Mouse (Mus musculus) T-cell, adult 66 days (primary cell): Measurements from ENCODE around the gene Mrps18b. TPM values are rescaled to one million over a fixed set of nuclear protein-coding genes. Genes with fewer than 3 reads are reported as not detected.

Experiments
- total RNA-seq, 2 experiments: library from RNA; stranded (reverse); gene quantifications; 3 replicates in 1 of 2; 4 replicates in 1 of 2; pipeline ENCODE4 v1.2.4; 2023

Mrps18b gene
- 10 to 100 TPM; 56.9 to 67.4 TPM for total RNA-seq

DNA sequence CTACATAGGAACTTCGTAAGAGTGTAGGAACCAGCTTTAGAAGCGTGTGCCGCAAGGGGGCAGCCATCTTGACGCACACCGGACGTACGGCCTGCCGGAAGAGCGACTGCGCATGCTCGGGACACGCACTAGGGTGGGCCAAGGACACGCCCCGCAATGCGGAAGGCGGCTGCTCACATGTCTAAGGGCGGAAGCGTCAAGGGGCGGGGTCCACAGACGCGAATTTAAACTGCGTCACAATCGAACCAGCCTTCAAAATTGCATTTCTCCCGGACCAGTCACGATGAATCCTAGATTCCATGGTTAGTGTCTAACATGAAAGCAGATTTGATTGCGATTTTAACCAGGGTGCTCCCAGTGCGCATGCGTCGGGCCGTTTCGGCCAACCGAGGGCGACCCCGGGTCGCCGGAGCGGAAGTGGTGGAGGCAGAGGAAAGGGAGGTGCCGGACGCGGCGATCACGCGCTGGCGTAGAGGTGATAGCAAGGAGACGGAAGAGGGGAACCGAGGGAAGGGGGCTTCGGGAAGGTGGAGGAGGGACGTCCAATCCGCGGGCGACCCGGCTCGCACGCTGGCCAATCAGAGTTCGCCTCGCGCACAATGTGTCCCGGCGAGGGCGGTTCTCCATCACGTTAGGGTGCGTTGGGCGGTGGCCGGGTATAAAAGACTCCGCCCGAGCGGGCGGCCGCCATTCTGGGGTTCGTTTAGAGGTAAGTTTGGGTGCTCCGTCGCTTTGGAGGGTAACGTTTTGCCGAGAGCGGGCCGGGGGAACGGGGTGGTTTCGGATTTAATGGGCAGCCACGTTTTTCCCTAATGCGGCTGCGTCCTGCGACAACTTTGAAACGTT lies at the start of gene Mrps18b, which contains the start of gene Ppp1r10:
Gene Mrps18b, minus strand, starts transcription at position 93 of the 846 bp plus-strand sequence.
Gene Ppp1r10, plus strand, starts transcription at position 138 of the 846 bp plus-strand sequence.

DNA sequence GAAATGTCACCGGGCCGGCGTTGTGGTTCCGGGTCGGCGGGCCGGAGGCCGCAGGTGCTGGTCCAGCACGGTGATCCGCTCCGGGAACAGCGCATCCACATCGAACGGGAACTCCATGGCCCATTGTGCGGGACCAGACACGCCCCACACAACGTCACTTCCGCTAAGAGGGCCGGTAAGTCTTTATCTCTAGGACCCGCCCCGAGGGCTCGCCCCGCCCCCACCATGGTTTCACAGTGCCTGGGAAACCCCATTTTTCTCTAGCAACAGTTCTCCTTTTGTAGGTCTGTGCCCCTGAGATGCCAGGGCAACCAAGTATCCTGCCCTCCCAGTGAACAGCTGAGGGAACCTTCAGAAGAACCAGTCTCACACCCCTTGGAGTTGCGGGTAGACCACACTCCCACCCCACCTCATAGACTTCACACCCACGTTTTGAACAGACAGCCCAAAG lies 6.2 kb downstream of the Mrps18b start, which contains the start of gene Atat1:
Gene Atat1, minus strand, starts transcription at position 157 of the 451 bp plus-strand sequence.

DNA sequence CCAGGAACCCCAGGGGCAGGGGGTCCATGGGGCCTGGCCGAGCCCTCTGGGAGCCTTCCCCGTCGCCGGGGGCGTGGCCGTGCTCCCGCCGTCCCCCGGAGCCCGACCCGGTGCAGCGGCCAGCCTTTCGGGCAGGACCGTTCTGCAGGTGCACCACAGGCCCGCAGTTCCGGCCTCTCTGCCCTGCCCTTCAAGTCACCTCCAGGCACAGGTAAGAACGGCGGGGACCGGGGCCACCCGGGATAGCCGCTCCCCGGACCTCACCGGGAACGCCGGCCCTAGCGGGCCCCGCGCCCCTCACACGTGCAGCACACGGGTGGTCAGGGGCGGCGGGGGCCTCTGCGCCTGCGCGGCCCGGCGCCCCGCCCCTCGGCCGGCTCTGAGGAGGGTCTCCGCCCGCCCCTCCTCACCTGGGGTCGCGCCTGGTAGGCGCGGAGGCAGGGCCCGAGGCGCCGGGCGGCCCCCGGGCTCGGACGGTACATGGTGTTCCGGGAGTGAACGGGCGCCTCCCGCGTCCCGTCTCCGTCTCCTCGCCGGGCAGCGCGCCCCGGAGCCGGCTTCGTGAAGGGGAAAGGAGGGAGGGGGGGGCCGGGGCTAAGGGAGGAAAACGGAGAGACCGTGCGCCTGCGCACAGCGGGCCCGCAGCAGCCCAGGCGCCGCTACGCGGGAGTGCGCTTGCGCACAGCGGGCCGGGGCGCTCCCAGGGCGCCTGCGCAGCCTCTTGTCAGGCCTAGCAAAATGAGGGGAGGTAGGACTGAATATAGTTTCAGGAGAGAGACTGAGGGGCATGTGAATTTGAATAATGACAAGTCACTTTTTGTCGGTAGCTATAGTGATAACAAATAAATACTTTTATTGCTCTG lies 19.2 kb downstream of the Mrps18b start, which contains the start of gene 2310061I04Rik:
Gene 2310061I04Rik, minus strand, starts transcription at position 651 of the 863 bp plus-strand sequence.

DNA sequence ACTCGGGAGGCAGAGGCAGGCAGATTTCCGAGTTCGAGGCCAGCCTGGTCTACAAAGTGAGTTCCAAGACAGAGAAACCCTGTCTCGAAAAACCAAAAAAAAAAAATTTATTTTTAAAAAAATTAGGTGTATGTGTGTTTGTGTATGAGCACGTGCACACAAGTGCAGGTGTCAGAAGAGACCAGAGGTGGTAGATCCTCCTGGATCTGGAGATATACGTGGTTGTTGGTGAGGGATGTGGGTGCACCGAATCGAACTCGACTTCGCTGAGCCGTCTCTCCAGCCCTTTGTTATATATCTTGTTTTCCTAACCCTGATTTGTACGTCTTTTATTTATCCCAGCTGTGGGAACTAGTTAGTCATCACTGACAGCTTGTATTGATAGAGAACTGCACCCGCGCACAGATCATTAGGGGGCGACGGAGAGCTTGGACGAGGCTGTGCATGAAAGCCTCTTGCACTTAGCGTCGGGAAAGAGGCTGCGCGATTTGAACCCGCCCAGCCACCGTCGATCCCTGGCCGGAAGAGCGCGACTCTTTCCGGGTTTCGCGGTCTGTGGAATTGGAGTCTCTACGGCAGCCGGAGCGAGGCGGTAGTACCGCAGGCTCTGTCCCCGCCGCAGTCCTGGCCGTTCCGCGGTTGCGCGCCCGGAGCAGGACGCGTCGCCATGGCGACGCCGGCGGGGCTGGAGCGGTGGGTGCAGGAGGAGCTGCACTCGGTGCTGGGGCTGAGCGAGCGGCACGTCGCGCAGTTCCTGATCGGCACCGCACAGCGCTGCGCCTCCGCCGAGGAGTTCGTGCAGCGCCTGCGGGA lies 36.7 kb downstream of the Mrps18b start, which contains the start of gene Dhx16:
Gene Dhx16, plus strand, starts transcription at position 575 of the 813 bp plus-strand sequence.

DNA sequence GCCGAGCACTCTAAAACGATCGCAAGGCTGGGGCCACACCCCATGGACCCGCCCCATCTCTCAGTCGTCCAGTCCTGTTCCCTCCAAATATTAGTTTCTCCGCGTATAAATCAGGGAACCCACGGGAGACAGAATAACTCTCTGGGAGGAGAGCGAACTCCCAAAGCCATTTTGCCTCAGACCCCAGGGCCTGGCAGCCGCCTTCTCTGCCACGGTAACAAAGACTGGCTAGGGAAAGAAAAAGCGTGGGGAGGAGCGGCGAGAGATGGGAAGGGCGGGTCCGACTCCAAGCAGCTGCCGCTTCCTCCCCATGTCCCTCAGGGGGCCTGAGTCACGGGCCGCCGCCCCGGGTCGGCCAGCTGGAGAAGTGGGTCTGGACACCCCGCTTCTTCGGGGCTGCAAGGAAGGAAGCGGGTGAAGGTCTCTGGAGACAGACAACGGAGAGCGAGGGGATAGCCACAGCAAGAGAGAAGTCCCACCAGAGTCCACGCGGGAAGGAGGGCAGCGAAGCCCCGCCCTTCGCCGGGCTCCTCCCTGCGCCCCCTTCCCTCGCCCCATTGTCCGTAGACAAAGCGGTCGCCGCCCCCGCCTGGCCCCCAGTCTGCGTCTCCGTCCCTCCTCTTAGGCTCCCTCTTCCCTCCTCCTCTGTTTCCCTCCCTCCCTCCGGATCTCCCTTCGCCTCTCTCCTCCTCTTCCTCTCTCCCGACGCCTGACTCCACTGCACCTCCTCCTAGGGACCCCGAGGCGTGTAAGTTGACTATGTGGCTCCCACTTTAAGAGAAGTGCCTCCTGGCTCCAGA lies 50.5 kb downstream of the Mrps18b start, which contains the start of gene Ppp1r18:
Gene Ppp1r18, plus strand, starts transcription at position 113 of the 800 bp plus-strand sequence.

DNA sequence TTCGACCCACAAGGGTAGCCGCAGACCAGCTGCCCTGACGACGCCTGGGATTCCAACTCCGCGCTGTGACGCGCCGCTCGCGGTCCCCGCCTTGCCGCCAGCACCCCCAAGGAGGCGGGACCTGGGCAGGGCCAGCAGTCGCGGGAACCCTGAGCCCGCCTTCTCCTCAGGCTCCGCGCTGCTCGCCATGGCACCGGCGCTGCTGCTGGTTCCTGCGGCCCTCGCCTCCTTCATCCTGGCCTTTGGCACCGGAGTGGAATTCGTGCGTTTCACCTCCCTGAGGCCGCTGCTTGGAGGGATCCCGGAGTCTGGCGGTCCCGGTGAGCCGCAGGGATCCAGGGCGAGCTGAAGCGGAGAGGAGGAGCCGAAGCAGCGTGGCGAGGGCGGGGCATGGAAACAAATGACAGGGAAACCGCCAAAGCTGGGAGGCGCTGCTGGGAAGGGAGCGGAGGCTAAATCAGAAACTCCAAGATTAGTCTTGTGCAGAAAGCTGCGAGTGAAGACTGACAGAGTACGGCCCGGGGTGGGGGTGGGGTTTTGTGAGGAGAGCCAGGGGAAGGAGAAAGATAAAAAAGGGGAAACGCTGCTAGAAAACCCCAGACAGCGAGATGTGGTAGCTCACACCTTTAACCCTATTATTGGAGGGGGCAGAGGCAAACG lies 54.9 kb downstream of the Mrps18b start, which contains the start of gene Nrm:
Gene Nrm, plus strand, starts transcription at position 121 of the 660 bp plus-strand sequence.

Other genes with a start within 250 kb of the Mrps18b start
- gene Vars2, start 248.8 kb downstream of the Mrps18b start, total RNA-seq = 10 to 100 TPM; 44.8 to 58.6 TPM
- 10 to 100 TPM; 13.8 to 18.2 TPM for gene Gtf2h4, start 242.7 kb downstream of the Mrps18b start, total RNA-seq
- 10 to 100 TPM; 13.6 to 16.9 TPM for gene Ddr1, start 211.8 kb downstream of the Mrps18b start, total RNA-seq
- 10 to 100 TPM; 11.6 to 12.6 TPM for gene Ier3, start 94.7 kb downstream of the Mrps18b start, total RNA-seq
- gene Flot1, start 93.2 kb downstream of the Mrps18b start, total RNA-seq = 10 to 100 TPM; 44.7 to 60.4 TPM
- gene Tubb5, start 78.1 kb downstream of the Mrps18b start, total RNA-seq = 100 to 1,000 TPM; 597 to 644 TPM
- 10 to 100 TPM; 69.1 to 70.7 TPM for gene Mdc1, start 74.9 kb downstream of the Mrps18b start, total RNA-seq
- 10 to 100 TPM; 17.7 to 25.2 TPM for gene Nrm, start 55.1 kb downstream of the Mrps18b start, total RNA-seq
- 100 to 1,000 TPM; 274 to 296 TPM for gene Ppp1r18, start 50.8 kb downstream of the Mrps18b start, total RNA-seq
- 100 to 1,000 TPM; 115 to 129 TPM for gene Dhx16, start 36.6 kb downstream of the Mrps18b start, total RNA-seq
- gene 2310061I04Rik, start 19.0 kb downstream of the Mrps18b start, total RNA-seq = 10 to 100 TPM; 26.8 to 30.6 TPM
- 10 to 100 TPM in 1 of 2 experiments, 1 to 10 TPM in 1; 8.6 to 18.5 TPM for gene Atat1, start 6.3 kb downstream of the Mrps18b start, total RNA-seq
- gene Ppp1r10, start within 50 bp of the Mrps18b start, total RNA-seq = 100 to 1,000 TPM; 143 to 144 TPM
- gene Abcf1, start 53.4 kb upstream of the Mrps18b start, total RNA-seq = 100 to 1,000 TPM; 126 to 131 TPM
- gene Gnl1, start 63.5 kb upstream of the Mrps18b start, total RNA-seq = 10 to 100 TPM; 57.6 to 66.0 TPM
- 10 to 100 TPM; 48.3 to 58.1 TPM for gene Prr3, start 63.8 kb upstream of the Mrps18b start, total RNA-seq
- gene H2-T24, start 104.2 kb upstream of the Mrps18b start, total RNA-seq = 10 to 100 TPM; 23.1 to 34.7 TPM
- 100 to 1,000 TPM; 319 to 355 TPM for gene H2-T23, start 116.5 kb upstream of the Mrps18b start, total RNA-seq
- gene H2-T22, start 126.4 kb upstream of the Mrps18b start, total RNA-seq = 100 to 1,000 TPM; 195 to 209 TPM
- 1 to 10 TPM; 1.7 to 2.2 TPM for gene Gm6034, start 126.6 kb upstream of the Mrps18b start, total RNA-seq
- gene Gm11127, start 142.0 kb upstream of the Mrps18b start, total RNA-seq = 10 to 100 TPM; 95.4 to 96.7 TPM
- 10 to 100 TPM; 13.9 to 15.9 TPM for gene Gm19684, start 205.3 kb upstream of the Mrps18b start, total RNA-seq
- gene Gm7030, start 213.0 kb upstream of the Mrps18b start, total RNA-seq = 10 to 100 TPM; 18.1 to 21.9 TPM